Mouse (Mus musculus): ENCODE measurements around the gene Hic2.
"Not testable (repeated sequence)": the region's sequence is repeated elsewhere in the genome, so short reads cannot be mapped to it uniquely, and the experiment has no call there.

Hic2 gene

DNA sequence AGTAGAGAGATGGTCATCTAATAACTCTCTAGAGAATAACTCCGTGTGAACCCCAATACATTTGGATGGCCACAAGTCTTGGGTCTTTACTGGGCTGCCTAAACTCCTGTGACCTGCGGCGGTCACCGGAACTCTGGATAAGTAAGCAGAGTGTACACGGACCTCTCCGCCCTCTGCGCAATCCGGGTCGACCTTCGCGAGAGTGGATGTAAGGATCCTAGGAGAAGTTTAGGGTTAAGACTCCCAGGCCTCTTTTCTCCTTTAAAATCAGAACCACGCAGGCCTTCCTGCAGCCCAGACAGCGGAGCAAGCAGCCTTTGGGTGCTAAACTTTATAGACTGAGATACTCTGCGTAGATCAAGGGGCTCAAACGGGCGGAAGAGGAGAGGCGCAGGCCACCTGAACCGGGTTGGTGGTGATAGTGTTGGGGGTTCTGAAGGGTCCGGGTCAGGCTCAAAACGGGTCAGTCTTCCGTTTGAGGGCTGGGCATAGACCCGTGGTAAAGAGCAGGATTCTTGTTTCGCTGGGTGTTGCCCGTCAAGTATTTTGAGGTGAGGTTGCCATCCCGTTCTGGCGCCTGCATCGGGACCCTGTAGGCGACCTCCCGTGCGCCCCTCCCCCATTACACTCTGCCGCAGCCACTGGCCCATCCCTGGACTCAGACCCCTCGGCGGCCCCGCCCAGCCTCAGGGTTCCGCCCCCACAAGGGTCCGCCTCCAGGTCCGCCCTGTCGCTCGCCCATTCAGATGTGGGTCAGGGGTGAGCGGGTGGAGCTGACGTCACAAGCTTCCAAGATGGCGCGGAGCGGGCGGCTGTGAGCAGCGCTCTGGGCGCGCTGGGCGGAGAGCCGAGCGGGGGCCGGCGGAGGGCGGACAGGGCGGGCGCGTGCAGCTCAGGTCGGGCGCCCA lies at the start of gene Hic2:
Gene Hic2 (plus strand): TSS at position 779 of the 908 bp plus-strand sequence.
- DNase-seq (ENCODE audit: low spot score in 2 of 2), result peak; percentile 85 to 86

DNA sequence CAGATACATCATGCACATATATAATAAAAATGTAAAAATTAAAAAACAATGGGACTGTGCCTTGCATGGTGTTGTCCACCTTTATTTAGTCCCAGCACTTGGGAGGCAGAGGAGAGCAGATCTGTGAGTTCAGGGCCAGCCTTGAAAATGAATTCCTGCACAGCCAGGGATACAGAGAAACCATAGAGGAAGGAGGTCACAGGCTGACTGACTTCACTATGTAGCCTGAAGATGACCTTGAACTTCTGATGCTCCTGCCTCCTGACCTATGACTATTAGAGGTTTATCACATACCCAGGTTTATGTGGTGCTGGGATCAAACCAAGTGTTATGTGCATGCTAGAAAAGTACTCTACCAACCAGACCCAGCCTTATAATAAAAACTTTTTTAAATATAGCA lies 47.9 kb upstream of the Hic2 start:
- no peak for DNase-seq (ENCODE audit: low spot score in 2 of 2)

DNA sequence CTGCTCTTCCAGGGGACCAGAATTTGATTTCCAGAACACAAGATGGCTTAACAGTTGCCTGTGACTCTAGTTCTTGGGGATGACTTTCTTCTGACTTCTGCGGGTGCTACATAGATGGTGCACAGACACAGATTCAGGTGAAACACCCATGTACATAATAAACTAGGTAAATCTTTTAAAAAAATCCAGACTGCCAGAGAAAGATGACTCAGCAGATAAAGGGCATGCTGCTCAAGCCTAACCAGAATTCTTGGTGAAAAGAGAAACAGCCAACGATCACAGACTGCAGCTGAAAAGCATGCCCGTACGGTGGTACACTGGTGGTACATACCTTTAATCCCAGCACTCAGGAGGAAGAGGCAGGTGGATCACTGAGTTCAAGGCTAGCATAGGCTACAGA lies 39.5 kb upstream of the Hic2 start:
- no peak for DNase-seq (ENCODE audit: low spot score in 2 of 2)

DNA sequence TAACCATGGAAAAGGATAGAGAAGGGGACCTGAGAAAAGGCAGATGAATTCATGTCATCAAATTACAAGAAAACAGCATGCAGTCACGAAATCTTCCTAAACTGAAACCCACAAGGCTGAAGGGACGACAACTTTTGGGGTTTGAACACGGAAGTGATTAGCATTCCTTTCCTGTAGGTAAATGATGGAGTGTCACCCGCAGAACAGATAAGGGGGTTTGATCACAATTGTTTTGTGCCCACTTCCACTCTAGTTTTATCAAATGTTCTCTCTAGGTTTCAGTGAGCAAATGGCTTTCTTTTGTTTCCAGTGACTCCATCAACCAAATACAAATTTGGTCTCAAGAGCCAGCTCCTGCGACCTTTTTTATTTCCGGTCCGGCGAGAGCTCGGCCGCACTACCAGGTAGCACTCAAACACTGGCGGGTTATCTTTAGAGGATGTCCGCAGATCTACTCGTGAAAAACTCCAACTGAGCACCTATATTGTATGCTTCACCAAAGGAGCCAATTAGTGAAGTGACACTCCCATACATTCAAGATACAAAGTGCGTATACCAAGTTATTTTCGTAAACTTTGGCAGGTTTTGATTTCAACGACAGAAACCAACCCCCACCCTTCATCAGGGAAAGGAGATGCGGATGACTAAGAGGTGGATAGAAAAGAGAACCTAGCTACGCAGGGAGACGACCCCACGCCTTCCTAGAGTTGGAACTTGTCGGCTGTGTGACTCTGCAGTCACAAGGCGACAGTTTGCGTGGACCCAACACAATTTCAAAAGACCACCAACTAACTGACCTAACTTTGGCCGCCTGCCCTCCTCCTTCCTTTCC lies 33.0 kb upstream of the Hic2 start:
- DNase-seq (ENCODE audit: low spot score in 2 of 2), result no peak

DNA sequence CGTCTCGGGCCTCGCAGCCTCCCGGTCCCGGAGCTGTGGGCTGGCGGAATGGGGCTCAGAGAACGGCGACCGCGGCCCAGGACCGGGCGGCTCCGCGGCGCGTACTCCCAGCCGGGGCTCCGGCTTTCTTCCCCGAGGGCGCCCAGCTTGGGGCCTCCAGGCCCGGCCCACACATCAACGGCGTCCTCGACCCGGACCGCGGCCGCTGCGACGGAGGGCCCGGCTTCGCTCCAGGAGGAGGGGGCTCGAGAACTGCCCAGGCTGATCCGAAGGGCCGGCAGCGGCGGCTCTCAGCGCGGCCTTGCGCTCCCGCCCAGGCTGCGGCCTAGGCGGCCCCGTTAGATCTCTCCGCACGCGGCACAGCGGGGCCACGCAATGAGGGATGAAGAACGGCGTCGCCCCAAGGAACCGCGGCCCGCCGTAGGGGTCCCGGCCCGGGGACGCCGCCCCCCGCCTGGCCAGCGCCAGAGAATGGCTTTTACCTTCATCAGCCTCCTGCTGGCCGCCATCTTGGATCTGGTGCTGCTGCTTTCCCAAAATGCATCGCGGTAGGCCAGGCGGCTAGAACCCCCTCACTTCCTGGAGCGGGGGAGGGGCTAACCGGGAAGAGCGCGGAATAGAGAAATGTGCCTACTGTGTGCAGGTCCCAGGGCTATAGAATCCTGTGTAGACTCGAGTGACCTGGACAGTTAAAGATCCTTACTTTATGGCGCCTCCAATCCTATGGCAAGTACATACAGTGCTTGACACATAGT lies 32.2 kb upstream of the Hic2 start:
- DNase-seq (ENCODE audit: low spot score in 2 of 2), result peak; percentile 80 to 83

DNA sequence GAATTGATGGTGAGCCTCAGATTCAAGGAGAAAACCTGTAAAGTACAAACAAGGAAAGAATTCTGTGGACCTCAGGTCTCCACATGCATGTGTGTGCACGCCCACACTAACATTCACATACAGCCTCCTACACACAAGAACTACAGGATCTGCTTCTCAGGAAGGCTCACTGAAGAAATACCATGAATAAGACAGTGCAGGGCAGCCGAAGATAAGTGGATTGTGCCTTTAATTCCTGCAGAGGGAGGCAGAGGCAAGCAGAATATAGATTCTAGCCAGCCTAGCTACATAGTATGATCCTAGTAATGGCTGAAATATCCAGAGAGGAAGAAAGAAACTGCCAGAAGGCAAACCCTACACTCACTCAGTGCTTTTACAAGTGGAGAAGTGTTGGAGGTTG lies 31.4 kb upstream of the Hic2 start:
- DNase-seq (ENCODE audit: low spot score in 2 of 2), result no peak

DNA sequence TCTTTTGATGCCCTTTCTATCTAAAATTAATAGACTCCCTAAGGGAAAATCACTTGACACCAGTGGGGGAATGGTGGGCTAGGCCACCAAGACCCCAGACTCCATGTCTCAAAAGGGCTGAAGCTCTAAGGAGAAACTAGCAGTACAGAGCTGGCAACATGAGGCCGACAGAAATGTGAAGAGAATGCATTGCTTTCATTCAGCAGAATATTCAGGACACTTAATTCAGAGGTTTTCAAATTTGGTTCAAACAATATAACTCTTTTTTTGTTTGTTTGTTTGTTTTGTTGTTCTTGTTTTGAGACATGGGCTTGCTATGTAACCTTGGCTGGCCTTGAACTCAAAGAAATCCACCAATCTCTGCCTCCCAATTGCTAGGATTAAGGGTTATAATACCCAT lies 30.8 kb upstream of the Hic2 start, which contains the start of gene Ube2l3:
Gene Ube2l3 (minus strand): TSS at position 101 of the 400 bp plus-strand sequence.
- no peak for DNase-seq (ENCODE audit: low spot score in 2 of 2)

DNA sequence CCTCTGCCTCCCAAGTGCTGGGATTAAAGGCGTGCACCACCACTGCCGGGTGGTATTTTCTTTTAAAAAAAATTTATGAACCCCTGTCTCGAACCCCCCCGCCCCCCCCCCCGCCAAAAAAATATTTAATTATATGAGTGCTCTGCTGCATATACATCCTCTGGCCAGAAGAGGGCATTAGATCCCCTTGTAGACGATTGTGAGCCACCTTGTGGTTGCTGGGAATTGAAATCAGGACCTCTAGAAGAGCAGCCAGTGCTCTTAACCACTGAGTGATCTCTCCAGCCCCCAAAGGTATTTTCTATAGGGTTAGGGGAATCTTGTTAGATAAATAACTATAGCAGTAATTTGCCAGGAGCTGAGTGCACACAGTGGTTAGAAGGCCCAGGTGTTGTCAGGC lies 28.4 kb upstream of the Hic2 start:
- DNase-seq (ENCODE audit: low spot score in 2 of 2), result peak; percentile 20 to 44

DNA sequence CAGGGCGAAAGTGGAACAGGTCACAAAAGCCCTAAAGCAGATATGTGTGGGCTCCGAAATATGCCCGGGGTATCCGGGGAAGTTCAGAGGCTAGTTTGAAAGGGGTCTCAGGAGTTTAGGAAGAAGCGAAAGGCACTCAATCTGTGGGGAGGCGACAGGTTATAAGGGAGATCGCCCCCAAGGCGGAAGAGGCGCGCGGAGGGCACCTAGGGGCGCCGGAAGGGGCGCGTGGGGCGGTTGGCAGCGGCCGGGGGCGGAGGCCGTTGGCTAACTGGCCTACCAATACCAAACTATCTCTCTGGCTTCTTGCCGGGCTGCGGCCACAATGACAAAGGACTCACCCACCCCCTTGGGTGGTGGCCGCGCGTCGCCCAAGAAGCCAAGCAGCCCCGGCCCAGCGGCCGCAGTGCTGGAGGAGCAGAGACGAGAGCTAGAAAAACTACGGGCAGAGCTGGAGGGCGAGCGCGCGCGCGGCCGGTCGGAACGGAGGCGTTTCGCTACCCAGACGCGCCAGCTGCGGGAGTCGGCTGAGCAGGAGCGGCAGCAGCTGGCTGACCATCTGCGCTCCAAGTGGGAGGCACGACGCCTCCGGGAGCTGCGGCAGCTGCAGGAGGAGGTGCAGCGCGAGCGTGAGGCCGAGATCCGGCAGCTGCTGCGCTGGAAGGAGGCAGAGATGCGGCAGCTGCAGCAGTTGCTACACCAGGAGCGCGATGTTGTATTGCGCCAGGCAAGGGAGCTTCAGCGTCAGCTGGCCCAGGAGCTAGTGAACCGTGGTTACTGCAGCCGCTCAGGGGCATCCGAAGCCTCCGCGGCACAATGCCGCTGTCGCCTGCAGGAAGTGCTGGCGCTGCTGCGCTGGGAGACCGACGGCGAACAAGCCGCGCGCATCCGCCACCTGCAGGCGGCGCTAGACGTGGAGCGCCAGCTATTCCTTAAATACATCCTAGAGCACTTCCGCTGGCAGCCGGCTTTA lies 24.7 kb upstream of the Hic2 start, which contains the start of gene Rimbp3:
Gene Rimbp3 (plus strand): TSS at position 215 of the 973 bp plus-strand sequence.
- peak; percentile 69 to 82 for DNase-seq (ENCODE audit: low spot score in 2 of 2)

DNA sequence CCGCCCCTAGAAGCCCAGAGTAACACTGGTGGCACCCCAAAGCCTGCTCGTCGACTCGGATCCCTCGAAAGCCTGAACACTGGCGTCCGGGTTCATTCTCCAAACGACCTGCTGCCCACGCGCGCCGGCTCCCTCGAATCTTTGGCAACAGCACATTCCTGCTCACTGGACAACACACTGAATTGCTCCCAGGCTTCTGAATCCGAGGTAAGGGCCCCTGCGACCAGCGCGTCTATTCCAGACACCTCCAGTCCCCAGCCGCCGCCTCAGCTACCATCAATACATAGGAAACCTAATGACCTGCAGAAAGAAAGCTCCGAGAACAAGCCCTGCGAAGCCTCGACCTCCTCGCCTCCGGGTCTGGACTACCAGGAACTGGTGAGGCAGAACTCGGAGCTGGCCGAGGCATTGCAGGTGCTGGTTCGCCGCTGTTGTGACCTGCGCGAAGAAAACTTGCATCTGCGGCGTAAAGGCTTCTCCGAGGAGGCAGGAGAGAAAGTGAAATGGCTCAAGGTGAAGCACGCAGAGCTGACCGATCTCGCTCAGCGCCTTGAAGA lies 23.9 kb upstream of the Hic2 start:
- DNase-seq (ENCODE audit: low spot score in 2 of 2), result peak; percentile 21 to 25

DNA sequence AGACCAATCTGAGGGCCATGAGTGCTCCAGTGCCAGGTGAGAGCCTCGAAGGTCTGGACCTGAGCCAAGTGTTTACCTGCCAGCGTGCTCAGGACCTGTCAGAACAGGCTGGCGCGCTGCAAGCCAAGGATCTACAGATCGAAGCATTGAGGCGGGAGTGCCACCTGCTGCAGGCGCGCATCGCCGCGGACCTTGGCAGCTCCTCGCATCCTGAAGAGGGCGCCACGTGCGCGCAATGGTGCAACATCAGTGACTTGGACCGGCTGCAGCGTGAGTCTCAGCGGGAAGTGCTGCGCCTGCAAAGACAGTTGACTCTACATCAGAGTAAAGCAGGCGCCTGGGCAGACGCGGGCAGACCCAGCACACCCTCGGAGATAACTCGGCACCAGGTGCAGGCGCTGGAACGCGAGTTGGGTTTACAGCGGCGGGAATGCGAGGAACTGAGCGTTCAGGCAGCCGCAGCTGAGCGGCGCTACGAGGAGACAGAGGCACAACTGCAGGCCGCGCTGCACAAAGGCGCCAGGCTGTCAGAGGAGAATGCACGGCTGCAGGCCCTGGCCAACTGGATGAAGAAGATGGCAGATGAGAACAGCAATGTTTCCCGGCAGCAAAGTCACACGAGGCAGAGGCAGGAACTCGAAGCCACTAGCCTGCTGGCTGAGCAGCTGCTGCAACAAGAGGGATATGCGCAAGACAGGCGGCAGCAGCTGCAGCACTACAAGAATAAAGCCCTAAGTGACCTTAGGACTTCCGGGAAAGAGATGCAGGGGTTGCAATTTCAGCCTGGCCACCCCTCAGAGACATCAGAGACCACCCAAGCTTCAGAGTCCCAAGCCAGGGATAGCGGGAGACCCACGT lies 23.2 kb upstream of the Hic2 start:
- peak; percentile 86 to 94 for DNase-seq (ENCODE audit: low spot score in 2 of 2)

DNA sequence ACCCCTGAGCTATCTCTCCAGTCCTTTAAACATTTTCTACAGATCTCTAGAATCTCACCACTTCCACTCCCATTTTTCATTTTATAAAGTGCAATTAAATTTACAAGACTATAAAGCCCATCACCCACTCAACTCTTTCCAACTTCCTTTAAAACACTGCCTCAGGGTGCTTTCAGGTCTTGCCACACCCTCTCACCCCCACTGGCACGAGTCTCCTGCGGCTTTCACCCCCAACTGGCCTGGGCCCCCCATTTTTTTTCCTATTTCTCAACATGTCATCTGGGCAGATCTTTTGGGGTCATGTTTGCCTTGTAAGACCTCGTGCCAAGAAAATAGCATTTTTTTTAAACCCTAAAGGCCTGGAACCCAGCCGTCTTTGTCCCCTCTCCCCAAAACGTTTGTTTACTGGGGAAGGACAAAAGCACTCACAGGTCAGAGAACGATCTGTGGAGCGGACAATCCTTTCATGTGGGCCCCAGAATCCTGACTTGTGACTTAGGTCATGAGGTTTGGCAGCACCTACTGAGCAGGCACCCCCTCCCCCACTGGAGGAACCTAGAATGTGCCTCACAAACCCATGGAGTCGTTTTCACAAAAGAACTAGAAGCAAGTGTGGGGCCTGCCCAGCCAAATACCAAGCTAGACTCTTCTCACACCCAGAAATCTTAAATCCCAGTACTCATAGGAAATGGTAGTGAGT lies 16.3 kb upstream of the Hic2 start:
- DNase-seq (ENCODE audit: low spot score in 2 of 2), result no peak

DNA sequence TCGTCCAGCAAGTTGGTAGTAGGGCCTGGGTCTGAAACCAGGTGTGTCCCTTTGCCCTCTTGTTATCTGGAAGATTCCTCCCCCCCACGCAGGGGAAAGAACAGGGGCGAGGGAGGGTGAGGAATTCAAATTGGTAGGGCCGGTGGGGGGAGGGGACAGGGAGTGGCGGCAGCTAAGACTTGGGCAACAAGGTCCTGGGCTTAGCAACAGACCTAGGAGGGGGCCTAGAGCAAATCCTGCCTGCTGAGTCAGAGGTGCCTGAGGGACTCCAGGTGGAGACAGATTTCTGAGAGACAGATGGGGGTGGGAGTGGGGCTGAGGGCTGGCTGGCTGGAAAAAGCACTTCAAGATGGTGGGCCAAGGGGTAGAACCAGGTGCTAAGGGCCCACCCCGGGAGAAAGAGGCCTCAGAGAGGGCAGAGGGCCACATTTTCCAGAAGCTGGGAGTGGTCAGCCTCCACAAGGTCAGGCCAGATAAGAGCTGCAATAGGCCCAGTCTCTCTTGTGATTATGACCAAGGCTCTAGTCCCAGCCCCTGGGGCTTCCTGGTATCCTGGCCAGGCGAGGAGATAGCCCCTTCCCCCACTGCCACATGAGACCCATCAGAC lies 13.1 kb upstream of the Hic2 start:
- no peak for DNase-seq (ENCODE audit: low spot score in 2 of 2)

DNA sequence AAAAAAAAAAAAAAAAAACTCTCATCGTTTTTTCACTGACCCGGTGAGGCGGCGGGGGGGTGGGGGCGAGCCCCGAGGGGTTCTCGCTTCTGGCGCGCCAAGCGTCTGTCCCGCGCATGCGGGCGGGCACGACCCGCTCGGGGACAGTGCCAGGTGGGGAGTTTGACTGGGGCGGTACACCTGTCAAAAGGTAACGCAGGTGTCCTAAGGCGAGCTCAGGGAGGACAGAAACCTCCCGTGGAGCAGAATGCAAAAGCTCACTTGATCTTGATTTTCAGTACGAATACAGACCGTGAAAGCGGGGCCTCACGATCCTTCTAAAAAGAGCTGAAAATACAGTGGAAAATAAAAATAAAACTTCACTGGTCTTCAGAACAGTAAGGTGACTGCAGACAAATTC lies 11.2 kb upstream of the Hic2 start:
- DNase-seq (ENCODE audit: low spot score in 2 of 2), result peak; percentile 93 to 98

DNA sequence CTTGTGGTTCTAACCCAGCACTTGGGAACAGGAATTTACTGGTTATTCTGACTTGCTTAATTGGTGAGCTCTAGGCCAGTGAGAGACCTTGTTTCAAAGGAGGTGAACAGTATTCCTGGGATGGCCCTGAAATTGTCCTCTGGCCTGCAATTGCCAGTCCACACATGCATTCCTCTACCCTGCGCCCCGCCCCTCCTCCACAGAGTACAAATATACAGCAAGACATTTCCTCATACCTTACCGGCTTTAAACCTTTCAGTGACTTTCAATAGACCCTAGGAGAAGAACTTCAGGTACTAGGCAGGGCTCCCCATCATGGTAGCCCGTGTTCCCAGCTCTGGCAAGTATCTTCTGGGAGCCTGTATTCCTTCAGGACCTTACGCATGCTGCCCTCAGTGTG lies 7.8 kb upstream of the Hic2 start:
- no peak for DNase-seq (ENCODE audit: low spot score in 2 of 2)

DNA sequence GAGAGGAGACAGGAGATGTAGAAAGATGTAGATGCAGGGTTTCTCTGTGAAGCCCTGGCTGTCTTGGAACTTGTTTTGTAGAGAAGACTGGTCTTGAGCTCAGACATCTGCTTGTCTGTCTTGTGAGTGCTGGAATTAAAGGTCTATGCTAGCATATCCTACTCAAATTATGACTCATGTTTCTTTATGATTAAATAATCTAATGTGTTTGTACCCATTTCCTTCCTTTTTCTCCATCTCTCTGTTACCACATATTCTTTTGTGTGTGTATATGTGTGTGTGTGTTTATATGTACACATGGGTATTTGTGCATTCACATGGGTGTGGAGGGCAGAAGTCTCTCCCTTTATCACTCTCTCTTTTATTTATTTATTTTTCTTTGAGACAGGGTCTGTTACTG lies 6.9 kb upstream of the Hic2 start:
- DNase-seq (ENCODE audit: low spot score in 2 of 2), result no peak

DNA sequence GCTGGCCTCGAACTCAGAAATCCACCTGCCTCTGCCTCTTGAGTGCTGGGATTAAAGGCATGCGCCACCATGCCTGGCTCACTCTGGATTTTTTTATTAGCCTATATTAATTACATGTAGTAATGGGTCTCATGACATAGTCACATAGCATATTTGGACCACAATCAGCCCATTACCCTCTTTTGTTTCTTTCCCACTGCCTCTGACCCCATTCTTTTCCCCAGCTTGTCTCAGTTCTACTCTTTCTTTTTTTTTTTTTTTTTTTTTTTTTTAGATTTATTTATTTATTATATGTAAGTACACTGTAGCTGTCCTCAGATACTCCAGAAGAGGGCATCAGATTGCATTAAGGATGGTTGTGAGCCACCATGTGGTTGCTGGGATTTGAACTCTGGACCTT lies 1.8 kb upstream of the Hic2 start:
- DNase-seq (ENCODE audit: low spot score in 2 of 2), result not testable (repeated sequence)
